Mouse (Mus musculus) forebrain, embryonic 15.5 days (tissue): Measurements from ENCODE around the gene Rnase2b. TPM values are rescaled to one million over a fixed set of nuclear protein-coding genes. Genes with fewer than 3 reads are reported as not detected.

ENCODE experiments used
- ATAC-seq: fragments of 200-750 bp; cut with Nextera tagmentation; replicated peaks from 2 replicates; pipeline ENCODE4 v1.8.0; 2017; ENCODE audit warnings: mild to moderate bottlenecking, moderate TSS enrichment, moderate library complexity
- H3K27ac ChIP-seq: fragments of 300-500 bp; sonication (generic); replicated peaks from 2 replicates; pipeline ENCODE4 v1.5.1; 2015; ENCODE audit warnings: mild to moderate bottlenecking, inconsistent platforms
- H3K27me3 ChIP-seq: fragments of 300-500 bp; sonication (generic); 2 replicates; pipeline ENCODE4 v1.6.1; 2015; ENCODE audit warnings: inconsistent platforms
- H3K36me3 ChIP-seq: fragments of 300-500 bp; sonication (generic); 2 replicates; pipeline ENCODE4 v1.6.1; 2015; ENCODE audit warnings: mild to moderate bottlenecking, inconsistent platforms
- H3K4me1 ChIP-seq: fragments of 300-500 bp; sonication (generic); 2 replicates; pipeline ENCODE4 v1.6.1; 2015; ENCODE audit warnings: inconsistent platforms
- H3K4me2 ChIP-seq: fragments of 300-500 bp; sonication (generic); replicated peaks from 2 replicates; pipeline ENCODE4 v1.6.1; 2015; ENCODE audit warnings: mild to moderate bottlenecking, inconsistent platforms
- H3K4me3 ChIP-seq: fragments of 300-500 bp; sonication (generic); 2 replicates; pipeline ENCODE4 v1.5.1; 2015; ENCODE audit warnings: mild to moderate bottlenecking, inconsistent platforms
- H3K9ac ChIP-seq: fragments of 300-500 bp; sonication (generic); replicated peaks from 2 replicates; pipeline ENCODE4 v1.6.1; 2015; ENCODE audit warnings: mild to moderate bottlenecking, inconsistent platforms
- H3K9me3 ChIP-seq: fragments of 300-500 bp; sonication (generic); 2 replicates; pipeline ENCODE4 v1.6.1; 2016; ENCODE audit warnings: inconsistent platforms
- WGBS: fragments of 180-500 bp; shearing (Covaris S2); methylation state at CpG from one replicate; pipeline ENCODE4 v1.1.7; 2015; ENCODE audit warnings: mixed read lengths; 5-methylcytosine and 5-hydroxymethylcytosine counted together
- polyA plus RNA-seq: library from polyadenylated mRNA; unstranded; fragments of >200 nt; fragmentation: Nextera tagmentation; extraction: Ambion mirVana; gene quantifications from 2 replicates; pipeline ENCODE4 v1.2.1, GENCODE M21; 2015

Gene Rnase2b
- polyA plus RNA-seq, 1 experiment from 2014 or later: not detected

DNA sequence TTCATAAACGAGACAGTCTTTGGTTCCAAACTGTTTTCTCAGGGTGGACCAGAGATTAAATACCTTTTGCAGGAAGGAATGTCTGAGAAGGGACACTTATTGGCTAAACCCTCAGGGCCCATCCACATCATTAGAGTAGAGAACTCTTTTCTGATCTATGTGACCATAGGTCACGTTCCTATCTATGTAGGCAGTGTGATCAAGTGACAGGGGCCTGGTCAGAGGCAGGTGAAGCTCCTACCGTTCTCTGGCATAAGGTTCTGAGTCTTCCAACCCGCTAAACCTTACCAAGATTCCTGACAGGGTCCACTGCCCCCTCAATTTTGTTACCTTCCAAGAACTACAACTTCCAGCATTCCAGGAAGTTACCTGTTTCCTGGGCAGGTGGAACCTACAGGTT, 19.9 kb upstream of the Rnase2b start:
- Histone ChIP-seq H3K27me3 (no peaks in the 10 kb centered on the region), H3K4me2 (no peak overlapping the region), H3K4me1 (no peaks in the 10 kb centered on the region; the same call in 1 of the 2 replicates), H3K27ac (no peak overlapping the region), H3K36me3 (no peaks in the 10 kb centered on the region), H3K9ac (no peak overlapping the region), H3K4me3 (no peak overlapping the region), H3K9me3 (no peaks in the 10 kb centered on the region)
- WGBS: 86% methylated on average over 4 of the region's 4 CpGs
- ATAC-seq: no peak

DNA sequence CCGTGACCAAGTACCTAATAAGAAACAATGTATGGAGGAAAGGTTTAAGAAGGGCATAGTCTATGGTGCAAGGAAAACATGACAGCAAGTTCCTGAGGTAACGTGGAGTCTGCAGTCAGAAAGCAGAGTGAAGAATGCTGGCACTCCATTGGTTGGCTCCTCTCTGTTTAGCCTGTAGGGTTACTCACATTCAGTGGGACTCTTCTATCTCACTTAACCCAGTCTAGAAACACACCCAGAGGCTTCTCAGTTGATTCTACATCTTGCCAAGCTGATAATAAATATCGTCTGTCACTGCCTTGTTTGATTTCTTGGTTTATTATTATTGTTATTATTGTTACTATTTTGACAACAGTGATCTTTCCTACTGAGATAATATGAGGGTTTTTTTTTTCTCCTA, 19.5 kb upstream of the Rnase2b start:
- no peaks in the 10 kb centered on the region for H3K9me3 ChIP-seq
- no peaks in the 10 kb centered on the region for H3K36me3 ChIP-seq
- H3K4me1 ChIP-seq: no peaks in the 10 kb centered on the region; the same call in 1 of the 2 replicates
- H3K9ac ChIP-seq: no peak overlapping the region
- H3K27ac ChIP-seq: no peak overlapping the region
- ATAC-seq: no peak
- H3K4me2 ChIP-seq: no peak overlapping the region
- WGBS: 82% methylated on average over 3 of the region's 3 CpGs
- no peak overlapping the region for H3K4me3 ChIP-seq
- no peaks in the 10 kb centered on the region for H3K27me3 ChIP-seq

DNA sequence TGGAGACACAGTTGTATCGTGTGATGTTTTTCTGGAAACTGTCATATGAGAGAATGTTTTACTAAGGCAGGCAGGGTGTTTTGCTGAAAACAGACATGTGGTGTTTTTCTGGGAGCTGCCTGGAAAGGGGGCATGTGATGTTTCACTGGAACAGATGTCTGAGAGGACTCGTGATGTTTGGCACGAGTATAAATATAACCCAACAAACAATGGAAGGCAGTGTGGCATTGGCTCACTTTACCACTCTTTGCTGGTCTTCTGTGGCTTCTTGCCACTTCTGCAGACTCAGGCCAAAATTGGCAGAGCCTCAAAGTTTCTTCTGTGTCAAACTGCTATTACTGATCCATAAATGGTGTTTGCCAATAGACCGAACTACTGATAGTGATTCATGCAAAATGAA, 18.8 kb upstream of the Rnase2b start:
- H3K4me1 ChIP-seq: no peaks in the 10 kb centered on the region; the same call in 1 of the 2 replicates
- WGBS: 62% methylated on average over 4 of the region's 4 CpGs
- H3K27me3 ChIP-seq: no peaks in the 10 kb centered on the region
- no peak overlapping the region for H3K4me2 ChIP-seq
- no peak overlapping the region for H3K27ac ChIP-seq
- ATAC-seq: no peak
- no peak overlapping the region for H3K9ac ChIP-seq
- no peak overlapping the region for H3K4me3 ChIP-seq
- no peaks in the 10 kb centered on the region for H3K9me3 ChIP-seq
- no peaks in the 10 kb centered on the region for H3K36me3 ChIP-seq

- H3K9ac ChIP-seq: no peak overlapping the region
- H3K4me3 ChIP-seq: no peak overlapping the region
- no peak overlapping the region for H3K27ac ChIP-seq
- no peak overlapping the region for H3K4me2 ChIP-seq
- ATAC-seq: no peak
- H3K36me3 ChIP-seq: no peaks in the 10 kb centered on the region
- H3K9me3 ChIP-seq: no peaks in the 10 kb centered on the region
- no peaks in the 10 kb centered on the region; the same call in 1 of the 2 replicates for H3K4me1 ChIP-seq
- WGBS: 78% methylated on average over 2 of the region's 2 CpGs
- no peaks in the 10 kb centered on the region for H3K27me3 ChIP-seq
These were observed 18.1 kb upstream of the Rnase2b start for GRCm38 (mm10) chr14:51143937-51144336.

DNA sequence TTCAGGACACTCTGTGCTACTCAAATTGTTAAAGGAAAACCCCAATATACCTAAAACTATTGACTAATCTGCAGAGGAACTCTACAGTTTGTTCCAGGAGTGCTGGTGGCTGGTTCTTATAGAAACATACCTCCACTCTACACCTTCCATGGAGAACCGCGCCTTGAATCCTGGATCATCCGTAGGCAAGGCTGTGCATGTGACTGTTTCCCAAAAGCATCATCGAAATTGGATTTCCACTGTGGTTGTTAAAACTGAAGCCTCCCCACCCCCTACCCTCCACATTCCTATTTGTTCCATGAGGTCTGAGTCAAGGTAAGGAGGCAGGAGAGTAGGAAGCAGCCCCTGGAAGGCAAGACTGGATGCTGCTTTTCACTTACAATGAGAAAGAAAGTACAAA, 17.6 kb upstream of the Rnase2b start:
- Histone ChIP-seq H3K9ac (no peak overlapping the region), H3K4me1 (no peaks in the 10 kb centered on the region; the same call in 1 of the 2 replicates), H3K9me3 (no peaks in the 10 kb centered on the region), H3K27ac (no peak overlapping the region), H3K27me3 (no peaks in the 10 kb centered on the region), H3K4me3 (no peak overlapping the region), H3K36me3 (no peaks in the 10 kb centered on the region), H3K4me2 (no peak overlapping the region)
- WGBS: 93% methylated on average over 4 of the region's 4 CpGs
- no peak for ATAC-seq

- Histone ChIP-seq H3K4me1 (no peaks in the 10 kb centered on the region; the same call in 1 of the 2 replicates), H3K36me3 (no peaks in the 10 kb centered on the region), H3K4me2 (no peak overlapping the region), H3K9me3 (no peaks in the 10 kb centered on the region), H3K9ac (no peak overlapping the region), H3K27ac (no peak overlapping the region), H3K27me3 (no peaks in the 10 kb centered on the region), H3K4me3 (no peak overlapping the region)
- no peak for ATAC-seq
- WGBS: 86% methylated on average over 6 of the region's 6 CpGs
These were observed 16.5 kb upstream of the Rnase2b start for GRCm38 (mm10) chr14:51145521-51145920.

- Histone ChIP-seq H3K4me3 (no peak within 1 kb of the TSS), H3K9me3 (no peaks in the 10 kb centered on the region), H3K36me3 (no peaks in the 10 kb centered on the region), H3K9ac (no peak within 1 kb of the TSS), H3K27ac (no peak within 1 kb of the TSS), H3K4me2 (no peak within 1 kb of the TSS), H3K4me1 (no peaks in the 10 kb centered on the region; the same call in 1 of the 2 replicates), H3K27me3 (no peaks in the 10 kb centered on the region)
- ATAC-seq: no peak
- WGBS: 18% methylated on average over 2 of the region's 2 CpGs
These were observed 15.4 kb upstream of the Rnase2b start, which contains the start of gene Rnase1 for GRCm38 (mm10) chr14:51146685-51147084. Rnase1 (minus strand) TSS chr14:51146785.

- Histone ChIP-seq H3K4me3 (no peak overlapping the region), H3K4me1 (no peaks in the 10 kb centered on the region; the same call in 1 of the 2 replicates), H3K27me3 (no peaks in the 10 kb centered on the region), H3K36me3 (no peaks in the 10 kb centered on the region), H3K27ac (no peak overlapping the region), H3K9me3 (no peaks in the 10 kb centered on the region), H3K4me2 (no peak overlapping the region), H3K9ac (no peak overlapping the region)
- ATAC-seq: no peak
- WGBS: 74% methylated on average over 3 of the region's 3 CpGs
These were observed 14.1 kb upstream of the Rnase2b start for GRCm38 (mm10) chr14:51148006-51148405.

- WGBS: 75% methylated on average over 5 of the region's 5 CpGs
- ATAC-seq: no peak
- Histone ChIP-seq H3K27me3 (no peaks in the 10 kb centered on the region), H3K36me3 (no peaks in the 10 kb centered on the region), H3K4me3 (no peak overlapping the region), H3K27ac (no peak overlapping the region), H3K9me3 (no peaks in the 10 kb centered on the region), H3K9ac (no peak overlapping the region), H3K4me2 (no peak overlapping the region), H3K4me1 (no peaks in the 10 kb centered on the region; the same call in 1 of the 2 replicates)
These were observed 12.9 kb upstream of the Rnase2b start for GRCm38 (mm10) chr14:51149164-51149563.

GRCm38 (mm10) chr14:51150206-51150831, 11.7 kb upstream of the Rnase2b start:
- no peak overlapping the region for H3K4me2 ChIP-seq
- H3K27me3 ChIP-seq: no peaks in the 10 kb centered on the region
- 88% methylated on average over 3 of the region's 3 CpGs for WGBS
- H3K4me3 ChIP-seq: no peak overlapping the region
- H3K4me1 ChIP-seq: no peaks in the 10 kb centered on the region; the same call in 1 of the 2 replicates
- H3K9me3 ChIP-seq: no peaks in the 10 kb centered on the region
- H3K36me3 ChIP-seq: no peaks in the 10 kb centered on the region
- no peak for ATAC-seq
- H3K27ac ChIP-seq: no peak overlapping the region
- no peak overlapping the region for H3K9ac ChIP-seq

DNA sequence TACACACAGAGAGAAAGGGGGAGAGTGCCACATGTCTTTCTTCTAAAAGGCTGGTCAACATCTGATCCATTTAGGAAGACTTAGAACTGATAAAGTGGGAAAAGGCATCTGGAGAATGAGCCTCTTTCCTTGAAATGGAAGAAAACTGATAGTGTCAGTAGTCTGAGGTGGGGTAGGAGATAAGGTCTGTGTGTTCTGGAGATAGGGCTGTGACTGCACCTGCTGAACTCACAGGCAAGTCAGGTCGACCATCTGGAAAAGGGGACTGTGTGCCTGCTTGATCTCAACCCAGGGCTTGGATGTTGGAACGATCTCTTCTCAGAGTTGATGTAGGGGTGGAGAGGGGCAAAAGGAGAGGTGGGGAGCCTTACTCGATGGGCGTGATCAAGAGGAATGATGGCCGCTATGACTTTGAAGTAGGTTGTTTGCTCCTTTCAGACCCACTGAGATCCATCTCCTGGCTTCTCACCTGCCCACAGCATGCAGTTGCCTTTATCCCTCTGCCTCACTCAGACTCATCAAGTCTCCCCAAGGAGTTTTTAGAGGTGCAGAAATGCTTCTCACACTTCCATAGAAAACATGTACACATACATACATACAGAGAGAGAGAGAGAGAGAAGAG, 9.7 kb upstream of the Rnase2b start:
- no peaks in the 10 kb centered on the region for H3K36me3 ChIP-seq
- H3K4me2 ChIP-seq: no peak overlapping the region
- H3K4me1 ChIP-seq: no peaks in the 10 kb centered on the region
- no peaks in the 10 kb centered on the region for H3K9me3 ChIP-seq
- H3K9ac ChIP-seq: no peak overlapping the region
- H3K4me3 ChIP-seq: no peak overlapping the region
- no peaks in the 10 kb centered on the region for H3K27me3 ChIP-seq
- H3K27ac ChIP-seq: no peak overlapping the region
- ATAC-seq: no peak
- WGBS: 85% methylated on average over 5 of the region's 5 CpGs

DNA sequence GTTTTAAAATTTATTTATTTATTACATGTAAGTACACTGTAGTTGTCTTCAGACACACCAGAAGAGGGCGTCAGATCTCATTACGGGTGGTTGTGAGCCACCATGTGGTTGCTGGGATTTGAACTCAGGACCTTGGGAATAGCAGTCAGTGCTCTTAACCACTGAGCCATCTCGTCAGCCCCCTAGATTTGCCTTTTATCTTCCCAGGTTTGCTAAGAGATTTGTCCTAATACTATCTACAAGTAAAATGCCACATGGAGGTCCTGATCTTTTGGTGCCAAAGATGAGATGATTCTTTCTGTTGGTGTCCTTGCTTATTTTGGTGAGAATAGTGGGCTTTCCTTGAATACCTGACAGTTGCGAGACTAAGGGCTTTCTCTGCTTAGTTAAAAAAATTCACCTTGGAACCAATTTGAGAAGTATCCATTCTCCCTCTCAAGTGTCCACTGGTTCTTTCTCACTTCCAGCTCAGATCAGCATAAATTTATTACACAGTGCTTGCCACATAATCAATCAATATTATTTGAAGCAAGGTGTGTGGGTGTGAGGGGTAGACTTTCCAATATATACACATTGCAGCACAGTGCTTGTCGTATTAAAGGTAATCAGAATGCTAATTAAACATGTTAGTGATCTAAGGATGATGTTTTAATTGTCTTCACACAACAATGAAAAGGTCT, 5.9 kb upstream of the Rnase2b start:
- H3K4me2 ChIP-seq: no peak overlapping the region
- H3K4me1 ChIP-seq: no peaks in the 10 kb centered on the region
- H3K9me3 ChIP-seq: no peaks in the 10 kb centered on the region
- no peak overlapping the region for H3K27ac ChIP-seq
- ATAC-seq: no peak
- H3K36me3 ChIP-seq: no peaks in the 10 kb centered on the region
- H3K4me3 ChIP-seq: no peak overlapping the region
- 87% methylated on average over 5 of the region's 5 CpGs for WGBS
- H3K9ac ChIP-seq: no peak overlapping the region
- no peaks in the 10 kb centered on the region for H3K27me3 ChIP-seq
